Mouse (Mus musculus) urinary bladder, postnatal 14 days (tissue): ENCODE data around the gene Crocc.

Source experiments
- DNase-seq: peaks from one replicate; pipeline ENCODE4 v3.0.0; 2021; ENCODE audit warnings: low spot score

Crocc gene

DNA sequence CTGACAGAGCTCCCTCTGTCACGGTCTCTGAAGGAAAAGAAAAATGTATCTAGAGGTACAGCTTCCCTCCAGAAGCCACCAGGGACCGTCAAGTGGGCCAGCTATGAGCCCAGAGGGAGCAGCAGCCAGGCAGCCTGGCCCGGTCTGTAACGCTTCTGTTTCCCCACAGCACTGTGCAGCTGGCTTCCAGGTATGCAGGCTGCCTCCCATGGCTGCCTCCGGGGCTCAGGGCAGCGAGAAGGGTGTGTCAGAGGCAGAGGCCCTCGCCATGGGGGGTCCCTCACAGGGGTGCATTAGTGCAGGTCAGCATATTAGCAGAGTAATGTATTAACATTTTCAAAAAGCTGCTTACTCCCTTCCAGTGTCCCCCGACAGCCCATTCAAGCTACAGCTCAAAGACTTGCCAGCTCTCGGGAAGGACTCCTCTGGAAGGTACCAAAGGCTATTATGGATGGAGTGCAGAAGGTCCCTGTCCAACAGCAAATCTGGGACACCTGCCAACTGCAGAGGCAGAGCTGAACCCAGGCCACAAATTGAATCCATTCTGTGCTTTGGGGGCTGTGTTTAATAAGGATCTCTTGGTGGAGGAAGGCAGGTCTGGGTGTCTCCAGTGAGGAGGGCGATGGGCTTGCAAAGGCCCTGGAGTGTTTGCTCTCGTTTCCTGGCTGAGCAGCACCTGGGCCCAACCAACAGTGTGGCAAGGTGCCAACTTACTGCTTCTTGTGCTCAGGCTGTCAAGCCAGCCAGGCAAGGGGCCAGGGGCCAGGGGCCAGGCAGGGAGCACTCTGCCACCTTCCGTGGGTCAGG is 6.6 kb upstream of the Crocc start:
- peak; percentile 45 for DNase-seq

DNA sequence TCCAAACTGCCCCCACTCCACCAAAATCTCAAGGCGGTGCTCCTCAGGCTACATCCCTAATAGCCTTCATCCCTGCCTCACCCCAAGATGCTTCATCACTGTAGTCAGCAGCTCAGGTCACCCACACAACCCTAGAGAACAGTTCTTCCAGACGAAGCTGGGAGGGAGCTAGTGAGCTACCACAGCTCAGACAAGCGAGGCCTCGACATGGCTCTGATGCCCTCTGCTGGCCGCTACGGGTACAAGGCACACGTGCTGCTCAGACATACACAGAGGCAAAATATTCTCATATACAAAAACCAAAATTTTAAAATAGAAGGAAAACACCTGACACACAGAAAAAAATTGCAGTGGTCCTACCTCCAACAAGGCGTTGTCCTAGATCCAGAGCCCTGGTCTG is 4.8 kb upstream of the Crocc start:
- peak; percentile 85 for DNase-seq

DNA sequence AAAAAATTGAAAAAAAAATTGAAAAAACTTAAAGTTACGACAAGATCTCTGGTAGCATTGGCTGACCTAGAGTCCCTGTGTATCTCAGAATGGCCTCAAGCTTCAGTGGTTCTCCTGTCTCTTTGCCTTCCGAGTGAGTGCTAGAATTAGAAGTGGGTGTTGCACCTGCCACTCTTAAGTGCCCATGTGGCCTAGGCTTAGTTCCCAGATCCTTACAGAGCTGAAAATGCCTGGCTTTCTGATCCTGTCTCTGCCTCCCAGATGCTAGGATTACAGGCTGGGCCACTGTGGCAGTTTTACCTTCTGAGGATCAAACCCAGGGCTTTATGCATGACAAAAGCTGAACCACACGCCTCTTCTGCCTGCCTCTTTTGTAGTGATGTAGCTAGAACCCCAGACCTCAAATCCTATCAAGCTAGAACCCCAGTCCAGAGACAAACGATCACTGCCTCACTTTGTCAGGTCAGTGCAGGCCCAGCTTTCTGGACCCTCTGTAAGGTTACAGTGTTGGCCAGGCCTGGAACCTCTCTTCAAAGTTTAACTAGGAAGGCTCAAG is 3.8 kb upstream of the Crocc start:
- no peak for DNase-seq

DNA sequence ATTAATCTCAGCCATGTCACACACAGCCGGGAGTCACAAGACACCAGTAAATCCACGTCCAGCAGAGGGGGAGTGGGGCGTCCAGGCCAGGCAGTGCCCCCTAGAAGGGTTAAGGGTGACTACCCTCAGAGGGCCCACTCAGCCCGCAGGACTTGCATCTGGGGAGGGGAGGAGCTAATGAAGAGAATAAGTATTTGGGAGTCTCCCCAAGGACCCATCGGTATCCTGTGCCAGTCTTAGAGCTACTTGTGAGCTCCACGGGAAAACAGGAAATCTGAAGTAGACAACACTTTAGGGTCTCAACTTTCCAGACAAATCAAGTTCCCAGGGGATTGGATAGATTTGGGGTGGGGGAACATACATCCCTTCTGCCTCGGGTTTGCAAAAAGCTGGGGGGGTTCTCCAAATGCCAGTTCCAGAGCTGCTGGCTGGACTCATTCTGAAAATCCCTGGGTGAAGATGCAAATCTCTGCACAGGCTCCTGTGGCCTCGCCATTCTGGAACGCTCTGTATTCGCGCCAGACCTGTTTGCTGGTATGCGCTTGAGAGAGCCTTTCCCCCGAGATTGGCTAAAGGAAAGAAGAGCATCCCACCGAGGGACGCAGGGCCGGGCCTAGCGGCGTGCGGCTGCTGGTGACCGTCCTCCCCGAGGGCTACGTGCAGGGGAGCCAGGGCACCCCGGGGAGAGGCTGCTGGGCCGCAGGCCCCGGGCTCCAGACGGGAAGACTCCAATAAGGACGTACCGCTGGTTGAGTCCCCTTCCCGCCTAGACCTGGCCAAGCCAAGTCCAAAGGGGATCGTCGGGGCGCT is 529 bp downstream of the Crocc start:
- no peak for DNase-seq

DNA sequence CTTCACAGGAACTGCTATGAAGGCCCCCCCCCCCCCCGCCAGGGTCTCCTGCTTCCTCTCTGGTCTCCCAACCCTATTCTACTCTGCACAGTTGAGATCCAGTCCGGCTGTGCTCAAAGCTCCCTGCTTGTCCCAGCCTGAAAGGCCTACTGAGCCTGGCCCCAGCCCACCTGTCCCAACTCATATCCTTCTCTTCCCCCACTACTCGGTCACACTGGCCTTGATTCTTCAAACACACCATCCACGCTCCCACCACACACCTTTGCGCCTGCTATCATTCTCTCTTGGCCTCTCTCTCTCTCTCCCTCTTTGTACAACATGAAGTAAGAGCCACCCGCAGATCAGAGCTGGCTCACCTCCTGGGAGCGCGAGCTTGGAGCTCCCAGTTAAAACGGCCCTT is 1.5 kb downstream of the Crocc start:
- no peak for DNase-seq

DNA sequence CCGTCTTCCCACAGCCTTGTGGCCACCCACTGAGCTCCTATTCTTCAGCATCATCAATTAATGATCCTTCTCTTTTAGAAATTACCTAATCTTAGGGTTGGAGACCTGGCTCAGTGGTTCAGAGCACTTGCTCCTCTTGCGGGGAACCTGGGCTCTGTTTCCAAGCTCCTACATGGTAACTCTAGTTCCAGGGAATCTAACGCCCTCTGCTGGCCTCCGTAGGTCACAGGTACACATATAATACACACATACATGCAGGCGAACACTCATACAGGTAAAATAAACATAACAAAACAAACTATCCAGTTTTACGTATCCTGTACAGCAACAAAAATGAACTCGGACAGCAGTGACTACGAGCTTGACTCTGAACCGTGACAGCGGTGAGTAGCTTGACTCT is 3.4 kb downstream of the Crocc start:
- no peak for DNase-seq

DNA sequence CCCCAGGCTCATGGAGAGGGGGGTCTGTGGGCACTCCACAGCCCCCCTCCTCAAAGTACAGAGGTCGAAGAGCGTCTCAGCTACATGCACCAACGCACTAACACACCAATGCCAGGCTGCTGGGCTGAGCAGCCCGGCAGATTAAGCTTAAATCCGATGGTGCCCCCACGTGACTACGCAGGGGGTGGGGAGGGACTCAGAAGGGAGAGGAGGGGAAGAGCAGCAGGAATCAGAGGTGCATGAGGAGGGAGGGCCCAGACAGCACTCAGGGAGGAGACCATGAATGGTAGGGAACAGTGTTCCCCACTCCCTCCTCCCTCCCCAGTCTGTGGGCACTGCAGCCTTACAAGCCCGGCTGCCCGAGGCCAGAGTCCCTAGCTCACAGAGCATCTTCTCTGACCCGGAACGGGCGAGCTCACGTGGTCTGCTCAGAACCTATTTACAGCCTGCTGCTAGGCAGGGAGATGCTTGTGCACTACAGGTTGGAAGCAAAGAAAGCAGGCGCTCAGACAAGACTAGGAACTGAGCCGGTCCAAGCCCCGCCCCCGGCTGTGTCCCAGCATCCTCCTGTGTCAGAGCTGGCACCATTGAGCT is 6.7 kb downstream of the Crocc start:
- peak; percentile 39 for DNase-seq

DNA sequence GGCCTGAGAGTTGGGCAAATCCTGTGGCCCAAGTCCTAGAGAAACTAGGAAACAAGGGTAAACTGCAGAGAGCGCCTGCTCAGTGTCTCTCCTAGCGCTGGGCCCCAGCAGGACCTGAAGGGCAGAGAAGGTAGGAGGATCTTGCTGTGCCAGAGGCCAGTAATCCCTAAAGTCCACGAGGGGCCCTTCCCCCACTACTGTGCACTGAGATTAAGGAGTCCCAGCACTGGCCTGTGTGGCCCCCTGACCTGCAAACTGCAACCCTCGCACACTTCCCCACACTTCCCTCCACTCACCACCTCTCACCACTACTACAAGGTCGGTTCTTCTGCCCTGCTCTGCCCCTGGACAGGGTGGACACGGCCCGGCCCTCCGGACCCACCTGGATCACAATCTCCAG is 7.2 kb downstream of the Crocc start:
- DNase-seq: no peak

DNA sequence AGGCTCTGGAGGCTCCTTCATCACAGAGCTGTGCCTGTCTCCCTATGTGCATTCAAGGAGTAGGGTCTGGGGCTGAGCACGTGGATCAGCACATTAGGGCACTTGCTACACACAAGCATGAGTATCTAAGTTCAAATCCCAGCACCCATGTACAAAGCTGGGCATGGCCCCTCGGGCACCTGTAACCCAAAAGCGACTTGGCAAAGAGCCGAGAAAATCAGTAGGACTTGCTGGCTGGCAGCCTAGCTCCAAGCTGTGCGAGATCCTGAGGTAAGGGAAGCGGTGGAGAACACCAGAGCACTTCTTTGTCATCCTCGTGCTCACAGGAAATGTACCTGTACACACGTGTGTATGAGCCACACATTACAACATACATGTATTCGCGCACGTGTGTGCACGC is 7.9 kb downstream of the Crocc start:
- DNase-seq: no peak

DNA sequence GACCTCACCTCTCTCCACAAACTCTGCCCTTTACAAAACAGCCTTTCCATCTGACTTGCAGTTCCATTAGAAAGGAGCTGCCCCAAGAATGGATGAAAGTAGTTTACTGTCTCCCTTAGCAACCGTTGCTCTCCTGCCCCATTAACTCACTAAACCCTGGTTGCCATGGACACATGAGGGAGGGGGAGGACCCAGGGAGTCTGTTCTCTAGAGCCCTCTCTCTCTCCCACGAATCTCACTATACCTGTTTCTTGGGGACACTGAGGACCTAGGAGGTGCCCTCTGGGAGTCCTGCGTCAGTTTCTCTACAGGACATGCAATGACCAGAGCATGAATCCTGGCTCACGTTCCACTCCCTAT is 10.9 kb downstream of the Crocc start:
- no peak for DNase-seq

DNA sequence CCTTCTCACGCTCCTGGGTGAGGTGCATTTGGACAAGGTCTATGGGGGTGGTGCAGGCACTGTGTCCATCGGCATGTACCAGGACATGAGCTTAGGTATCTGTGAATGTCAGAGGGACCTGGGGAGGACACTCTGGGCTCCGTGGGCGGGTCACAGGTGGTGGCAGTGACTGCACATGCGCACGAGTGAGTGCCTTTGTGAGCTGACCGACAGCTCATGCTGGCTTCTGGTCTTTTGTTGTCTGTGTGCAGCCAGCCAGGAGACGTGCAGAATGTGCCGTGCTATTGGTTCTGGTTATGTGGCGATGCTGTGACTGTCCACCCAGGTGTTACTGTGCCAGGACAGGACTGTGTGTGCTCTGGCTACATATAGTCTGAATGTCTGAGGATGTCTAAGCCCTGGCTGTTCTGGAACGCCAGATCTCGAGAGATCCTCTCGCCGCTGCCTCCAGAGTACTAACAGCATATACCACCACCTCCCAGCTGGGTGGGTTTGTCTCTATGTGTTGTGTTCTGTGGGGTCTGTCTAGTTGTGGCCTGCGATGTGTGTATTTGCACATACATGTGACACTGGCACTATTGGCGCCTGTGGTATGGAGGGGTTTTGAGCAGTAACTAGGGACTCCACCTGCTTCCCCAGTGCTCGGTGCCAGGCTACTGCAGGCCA is 11.4 kb downstream of the Crocc start:
- DNase-seq: no peak

DNA sequence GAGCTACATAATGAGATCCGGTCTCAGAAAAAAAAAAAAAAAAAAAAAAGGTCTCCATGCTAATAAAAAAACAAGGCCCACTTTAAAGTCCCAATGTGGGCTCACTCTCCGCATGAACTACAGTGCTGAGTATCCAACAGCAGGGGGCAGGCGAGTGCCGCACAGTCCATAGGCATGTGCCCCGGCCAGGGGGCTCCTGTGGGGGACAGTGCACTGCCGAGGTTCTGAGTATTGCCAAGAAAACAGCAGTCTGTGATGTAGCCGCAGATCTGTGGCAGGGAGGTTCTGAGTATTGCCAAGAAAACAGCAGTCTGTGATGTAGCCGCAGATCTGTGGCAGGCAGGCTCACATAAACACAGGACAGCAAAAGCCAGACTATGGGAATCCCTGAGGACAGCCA is 15.5 kb downstream of the Crocc start:
- DNase-seq: peak; percentile 60

DNA sequence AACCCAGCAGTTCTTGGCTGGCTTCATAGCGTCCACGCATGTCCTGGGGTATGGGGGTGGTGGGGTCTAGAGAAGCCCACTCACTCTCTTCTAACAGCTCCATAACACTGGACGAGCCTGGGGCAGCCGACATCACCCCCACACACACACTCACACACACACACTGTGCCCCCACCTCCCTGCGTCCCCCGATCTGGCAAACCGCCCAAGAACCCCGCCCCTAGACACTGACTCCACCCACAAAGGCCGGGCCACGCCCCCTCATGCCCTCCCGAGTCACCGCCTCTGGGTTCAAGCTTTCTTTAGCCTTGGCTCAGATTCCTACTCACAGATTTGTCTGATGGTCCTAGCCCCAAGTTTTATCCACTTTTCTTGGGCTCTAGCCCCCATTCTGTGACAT is 19.2 kb downstream of the Crocc start:
- no peak for DNase-seq

DNA sequence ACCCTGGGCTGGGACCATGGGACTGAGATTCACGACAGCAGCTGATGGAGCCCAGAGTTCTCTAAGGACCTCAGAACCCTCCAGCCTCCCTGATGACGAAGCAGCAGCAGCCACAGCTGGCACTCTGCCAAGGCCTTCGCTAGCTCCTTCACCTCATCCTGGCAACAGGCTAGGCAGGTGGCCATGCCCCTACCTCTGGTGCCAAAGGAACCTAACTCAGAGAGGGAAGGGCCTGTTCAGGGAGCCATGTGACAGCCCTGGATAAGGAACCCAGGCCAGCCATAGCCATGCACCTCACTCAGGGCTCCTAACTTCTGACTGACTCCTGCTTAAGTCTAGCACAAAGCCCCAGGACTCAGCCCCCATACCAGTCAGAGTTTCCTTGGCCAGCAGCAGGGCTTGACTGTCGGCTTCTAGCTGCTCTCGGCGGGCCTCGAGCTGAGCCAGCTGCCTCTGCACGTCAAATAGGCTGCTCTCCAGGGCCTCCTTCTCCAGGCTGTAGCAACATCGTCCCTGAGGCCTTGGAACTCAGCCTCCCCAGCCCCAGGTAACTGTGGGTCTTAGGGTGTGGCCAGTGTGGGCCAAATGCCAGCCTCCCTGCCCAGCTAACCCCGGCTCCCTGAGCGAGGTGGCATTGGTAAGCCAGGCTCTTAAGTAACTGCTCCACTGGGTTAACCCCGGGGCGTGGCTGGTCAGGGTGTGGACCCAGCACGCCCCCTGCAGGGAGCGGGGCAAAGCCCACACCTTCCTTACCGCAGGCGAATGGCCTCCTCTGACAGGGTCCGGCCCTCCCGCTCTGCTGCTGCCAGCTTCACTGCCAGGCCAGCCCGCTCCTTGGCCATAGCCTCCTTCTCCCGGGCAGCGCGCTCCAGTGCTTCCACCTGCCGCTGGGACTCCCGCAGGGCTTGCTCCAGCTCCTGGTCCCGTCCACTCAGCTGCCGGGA is 26.5 kb downstream of the Crocc start:
- peak; percentile 58 for DNase-seq

DNA sequence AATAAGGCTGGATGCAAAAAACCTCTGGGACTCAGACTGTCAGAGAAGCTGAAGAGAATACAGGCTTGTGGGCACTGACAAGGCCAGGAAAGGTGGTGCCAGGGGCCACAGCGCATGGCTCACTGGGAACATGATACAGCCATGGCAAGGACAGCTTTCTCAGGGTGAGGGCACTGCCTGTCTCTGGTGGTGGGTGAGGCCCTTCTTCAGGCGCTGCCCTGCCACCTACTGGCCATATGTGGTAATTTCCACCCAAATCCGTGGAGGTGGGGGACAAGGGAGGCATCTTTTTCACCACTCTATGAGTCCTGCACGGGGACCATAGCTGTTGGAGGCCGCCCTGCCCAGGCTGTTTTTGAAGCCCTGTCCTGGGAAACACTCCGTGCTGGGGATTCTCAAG is 28.6 kb downstream of the Crocc start:
- peak; percentile 80 for DNase-seq

DNA sequence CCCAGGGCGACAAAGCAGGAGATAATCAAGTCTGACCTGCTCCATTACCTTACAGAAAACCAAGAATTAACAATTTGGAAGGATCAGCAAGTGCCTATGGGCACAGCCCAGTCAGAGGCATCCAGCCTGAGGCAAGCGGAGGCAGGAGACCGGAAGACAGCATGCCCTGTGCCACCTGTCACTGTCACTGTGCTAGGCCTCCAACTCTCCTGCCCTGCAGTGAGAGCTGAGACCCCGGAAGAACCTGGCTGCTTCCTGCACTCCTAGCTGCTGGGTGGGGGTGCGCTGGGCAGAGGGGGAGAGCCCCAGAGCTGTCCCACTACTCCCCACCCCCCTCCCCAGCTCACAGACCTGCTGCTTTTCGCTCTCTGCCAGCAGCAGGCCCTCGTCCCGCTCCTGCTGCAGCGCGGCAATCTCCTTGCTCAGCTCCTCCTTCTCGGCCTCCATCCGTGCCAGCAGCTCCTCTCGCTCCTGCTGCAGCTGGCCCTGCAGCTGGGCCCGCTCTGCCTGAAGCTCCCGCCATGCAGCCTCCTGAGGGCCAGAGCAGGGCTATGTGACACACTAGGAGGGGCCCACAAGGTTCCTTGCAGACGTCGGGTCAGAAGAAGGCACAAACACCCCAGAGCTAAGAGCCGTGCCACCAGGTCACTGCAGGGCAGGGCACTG is 29.7 kb downstream of the Crocc start:
- no peak for DNase-seq

DNA sequence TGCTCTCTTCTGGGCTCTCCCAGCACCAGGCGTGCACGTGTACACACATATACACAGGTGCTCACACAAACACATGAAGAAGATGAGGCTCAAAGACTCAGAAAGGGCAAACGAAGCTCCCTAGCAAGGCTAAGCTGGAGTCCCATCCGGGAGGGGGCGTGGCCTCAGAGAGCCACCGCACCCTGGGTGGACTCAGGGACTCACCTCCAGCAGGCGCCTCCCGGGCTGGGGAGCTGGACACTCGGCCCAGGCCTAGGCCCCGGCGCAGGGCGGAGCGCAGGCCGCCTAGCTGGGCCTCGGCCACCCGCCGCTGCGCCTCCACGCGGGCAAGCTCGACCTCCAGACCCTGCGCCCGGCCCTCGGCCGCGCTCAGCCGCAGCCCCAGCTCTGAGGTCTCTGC is 35.4 kb downstream of the Crocc start:
- no peak for DNase-seq

DNA sequence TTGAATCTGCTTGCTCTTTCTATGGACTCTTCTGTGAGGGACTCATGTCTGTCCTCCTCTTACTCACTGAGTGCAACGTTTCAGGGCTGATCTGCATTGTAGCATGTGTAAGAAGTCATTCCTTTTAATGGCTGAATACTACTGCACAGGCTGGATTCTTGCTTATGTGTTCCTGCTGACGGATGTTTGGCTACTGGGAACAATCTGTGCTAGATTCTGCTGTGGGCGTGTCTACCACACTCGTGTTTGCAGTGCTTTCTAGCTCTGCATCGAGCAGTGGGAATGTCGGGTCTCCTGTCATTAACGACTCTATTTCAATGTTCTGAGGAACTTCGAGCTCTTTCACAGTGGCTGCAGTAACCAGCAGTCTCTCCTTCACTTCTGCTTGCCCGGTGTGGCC is 36.3 kb downstream of the Crocc start:
- no peak for DNase-seq

DNA sequence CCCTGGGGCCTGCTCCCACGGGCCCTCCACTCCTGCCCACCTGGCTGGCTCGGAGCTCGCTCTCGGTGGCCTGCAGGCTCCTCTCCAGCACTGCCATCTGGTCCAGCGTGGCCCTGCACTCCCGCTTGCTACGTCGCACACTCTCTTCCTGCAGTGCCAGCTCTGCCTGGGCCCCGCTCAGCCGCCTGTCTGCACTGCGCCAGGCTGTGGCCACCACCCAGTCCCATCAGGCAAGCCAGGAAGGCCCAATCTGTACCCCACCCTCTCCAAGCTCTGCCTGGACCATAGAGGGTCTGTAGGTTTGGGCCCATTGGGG is 38.8 kb downstream of the Crocc start:
- no peak for DNase-seq

DNA sequence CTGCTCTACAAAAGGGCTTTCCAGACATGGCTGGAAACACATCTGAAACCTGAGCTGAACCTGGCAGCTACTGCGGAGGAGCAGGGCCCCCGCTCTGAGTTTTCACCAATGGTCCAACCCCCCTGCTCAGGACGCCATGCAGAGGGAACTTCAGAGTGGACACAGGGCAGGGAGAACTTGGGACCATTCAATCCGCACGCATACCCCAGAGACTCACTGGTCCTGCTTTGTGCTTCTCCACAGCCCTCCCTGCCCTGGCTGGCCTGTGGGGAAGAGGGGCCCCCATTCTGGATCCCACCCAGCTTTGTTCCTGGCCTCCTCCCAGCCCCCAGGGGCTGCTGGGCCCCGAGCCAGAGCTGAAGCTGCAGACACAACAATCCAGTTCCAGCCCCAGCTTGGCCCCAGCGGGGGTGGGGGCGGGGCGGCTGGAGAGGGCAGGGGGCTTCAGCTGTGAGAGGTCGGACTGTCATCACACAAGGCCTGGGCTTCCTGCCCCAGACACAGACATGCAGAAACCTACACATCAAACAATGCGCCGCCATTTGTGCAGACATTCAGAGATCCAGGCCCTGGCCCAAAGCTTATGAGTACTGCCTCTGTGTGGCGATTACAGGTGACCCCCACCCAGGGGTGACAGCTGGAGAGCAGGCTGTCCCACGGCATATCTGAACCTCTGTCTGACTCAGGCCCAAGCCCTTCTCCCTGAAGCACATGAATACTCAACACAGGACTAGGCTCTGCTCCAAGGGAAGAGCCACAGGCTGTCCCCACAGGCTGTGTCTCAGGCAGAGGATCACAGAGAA is 39.3 kb downstream of the Crocc start:
- DNase-seq: no peak
